Mouse (Mus musculus) hindbrain, embryonic 15.5 days (tissue): Measurements from ENCODE around the gene Arhgef39. TPM values are rescaled to one million over a fixed set of nuclear protein-coding genes. Genes with fewer than 3 reads are reported as not detected.

Experiments used
- polyA plus RNA-seq: library from polyadenylated mRNA; unstranded; fragments of >200 nt; fragmentation: Nextera tagmentation; extraction: Ambion mirVana; gene quantifications from 2 replicates; pipeline ENCODE4 v1.2.1, GENCODE M21; 2015

Arhgef39 gene
- polyA plus RNA-seq, 1 experiment from 2014 or later = 8.5 TPM

Other genes starting within 250 kb of the Arhgef39 start
- gene Atp8b5, start 232.5 kb downstream of the Arhgef39 start, polyA plus RNA-seq = 0.74 and 0.77 TPM in 2 replicates
- 88.8 and 99.5 TPM in 2 replicates for gene Rusc2, start 117.7 kb downstream of the Arhgef39 start, polyA plus RNA-seq
- 0.79 and 1.5 TPM in 2 replicates for gene Fam166b, start 70.6 kb downstream of the Arhgef39 start, polyA plus RNA-seq
- gene Tesk1, start 57.8 kb downstream of the Arhgef39 start, polyA plus RNA-seq = 16.2 and 16.8 TPM in 2 replicates
- 5.3 and 5.7 TPM in 2 replicates for gene Cd72, start 45.1 kb downstream of the Arhgef39 start, polyA plus RNA-seq
- gene Sit1, start 16.0 kb downstream of the Arhgef39 start, polyA plus RNA-seq = 0.13 TPM in 1 of 2 replicates, not detected in the other
- 79.2 and 84.0 TPM in 2 replicates for gene Ccdc107, start 6.8 kb downstream of the Arhgef39 start, polyA plus RNA-seq
- gene Car9, start 7.3 kb upstream of the Arhgef39 start, polyA plus RNA-seq = 0.13 and 0.27 TPM in 2 replicates
- 10.9 and 13.3 TPM in 2 replicates for gene Tpm2, start 24.1 kb upstream of the Arhgef39 start, polyA plus RNA-seq
- 76.8 and 79.5 TPM in 2 replicates for gene Creb3, start 62.6 kb upstream of the Arhgef39 start, polyA plus RNA-seq
- 66.2 and 69.2 TPM in 2 replicates for gene Tln1, start 63.0 kb upstream of the Arhgef39 start, polyA plus RNA-seq
- 18.8 and 22.8 TPM in 2 replicates for gene Rgp1, start 79.0 kb upstream of the Arhgef39 start, polyA plus RNA-seq
- 55.3 and 63.4 TPM in 2 replicates for gene Gba2, start 79.2 kb upstream of the Arhgef39 start, polyA plus RNA-seq
- gene Msmp, start 84.8 kb upstream of the Arhgef39 start, polyA plus RNA-seq = 1.2 and 1.6 TPM in 2 replicates
- gene Npr2, start 132.2 kb upstream of the Arhgef39 start, polyA plus RNA-seq = 13.2 TPM in 2 replicates
- 6.9 and 7.0 TPM in 2 replicates for gene Spag8, start 153.9 kb upstream of the Arhgef39 start, polyA plus RNA-seq
- gene Hint2, start 156.8 kb upstream of the Arhgef39 start, polyA plus RNA-seq = 73.0 and 80.2 TPM in 2 replicates
- gene Tmem8b, start 169.3 kb upstream of the Arhgef39 start, polyA plus RNA-seq = 14.2 and 15.4 TPM in 2 replicates
- 1.5 and 1.9 TPM in 2 replicates for gene Fam221b, start 169.4 kb upstream of the Arhgef39 start, polyA plus RNA-seq
- gene Olfr70, start 201.1 kb upstream of the Arhgef39 start, polyA plus RNA-seq = not detected in 2 replicates
- not detected in 2 replicates for gene Olfr71, start 210.6 kb upstream of the Arhgef39 start, polyA plus RNA-seq
- gene Hrct1, start 227.5 kb upstream of the Arhgef39 start, polyA plus RNA-seq = 0.39 and 0.64 TPM in 2 replicates
- gene Spaar, start 230.3 kb upstream of the Arhgef39 start, polyA plus RNA-seq = 0.10 TPM in 1 of 2 replicates, not detected in the other